Mouse (Mus musculus): Measurements from ENCODE around the gene R3hdm1. TPM values are rescaled to one million over a fixed set of nuclear protein-coding genes. Genes with fewer than 3 reads are reported as not detected.
A peak's percentile ranks its signal among the peaks of the same experiment; 100 is the strongest.
"Not testable (repeated sequence)": the region's sequence is repeated elsewhere in the genome, so short reads cannot be mapped to it uniquely, and the experiment has no call there.

Gene R3hdm1
- polyA plus RNA-seq, 1 experiment from 2014 or later, result 79.3 TPM

DNA sequence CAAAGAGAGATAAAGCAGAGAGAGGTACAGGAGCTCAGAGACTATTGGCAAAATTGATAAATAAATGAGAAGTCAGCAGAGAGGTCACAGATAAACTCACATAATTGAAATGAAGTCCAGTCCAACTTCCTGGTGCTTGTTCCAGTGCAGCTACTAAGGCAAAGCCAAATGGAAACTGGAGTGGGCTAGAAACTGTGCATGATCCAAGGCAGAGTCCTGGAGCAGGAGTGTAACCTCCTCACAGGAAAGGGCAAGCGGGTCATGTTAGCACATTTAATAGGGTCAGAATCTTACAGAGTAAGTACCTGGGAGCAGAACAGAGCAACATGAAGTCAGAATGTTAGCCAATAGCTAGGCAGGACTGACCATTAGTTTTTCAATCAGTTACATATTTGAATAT, 24.5 kb upstream of the R3hdm1 start:
- ATAC-seq (ENCODE audit: low FRiP score, low read depth), result no peak
- WGBS, result 94% methylated on average over 1 of the region's 1 CpGs
- Histone ChIP-seq H3K4me1 (no peaks in the 10 kb centered on the region), H3K27ac (no peak overlapping the region), H3K9me3 (no peaks in the 10 kb centered on the region), H3K27me3 (replicated peaks) (no peaks in the 10 kb centered on the region), H3K4me2 (replicated peaks) (no peak overlapping the region), H3K9ac (no peak overlapping the region), H3K4me3 (no peak overlapping the region), H3K36me3 (no peaks in the 10 kb centered on the region)

- no peak overlapping the region for H3K27ac ChIP-seq
- H3K4me2 ChIP-seq (replicated peaks), result no peak overlapping the region
- no peaks in the 10 kb centered on the region for H3K4me1 ChIP-seq
- H3K9ac ChIP-seq, result no peak overlapping the region
- WGBS, result 85% methylated on average over 5 of the region's 5 CpGs
- ATAC-seq (ENCODE audit: low FRiP score, low read depth), result no peak
- H3K4me3 ChIP-seq, result no peak overlapping the region
- no peaks in the 10 kb centered on the region for H3K36me3 ChIP-seq
- no peaks in the 10 kb centered on the region for H3K27me3 ChIP-seq (replicated peaks)
- H3K9me3 ChIP-seq, result no peaks in the 10 kb centered on the region
Observed at GRCm38 (mm10) chr1:128080936-128081696, 22.0 kb upstream of the R3hdm1 start.

DNA sequence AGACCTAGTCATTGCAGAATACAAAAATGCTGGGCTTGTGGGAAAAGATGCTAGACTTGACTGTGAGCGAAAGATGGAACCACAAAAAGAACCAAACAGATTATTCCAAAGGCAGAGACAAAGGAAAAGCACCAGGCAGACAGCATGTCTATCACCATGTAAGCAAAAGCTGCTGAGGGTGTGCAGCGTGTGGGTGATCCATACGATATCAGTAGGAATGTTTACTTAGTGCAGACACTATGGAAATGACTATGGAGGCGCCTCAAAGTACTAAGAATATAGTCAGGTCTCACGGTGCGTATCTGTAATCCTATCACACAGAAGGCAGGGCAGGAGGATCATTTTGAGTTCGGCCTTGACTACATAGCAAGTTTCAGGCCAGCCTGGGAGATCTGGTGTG, 21.2 kb upstream of the R3hdm1 start:
- no peak overlapping the region for H3K4me3 ChIP-seq
- ATAC-seq (ENCODE audit: low FRiP score, low read depth), result no peak
- WGBS, result 94% methylated on average over 7 of the region's 7 CpGs
- H3K4me1 ChIP-seq, result no peaks in the 10 kb centered on the region
- no peaks in the 10 kb centered on the region for H3K9me3 ChIP-seq
- no peaks in the 10 kb centered on the region for H3K27me3 ChIP-seq (replicated peaks)
- H3K9ac ChIP-seq, result no peak overlapping the region
- no peak overlapping the region for H3K27ac ChIP-seq
- no peak overlapping the region for H3K4me2 ChIP-seq (replicated peaks)
- no peaks in the 10 kb centered on the region for H3K36me3 ChIP-seq

DNA sequence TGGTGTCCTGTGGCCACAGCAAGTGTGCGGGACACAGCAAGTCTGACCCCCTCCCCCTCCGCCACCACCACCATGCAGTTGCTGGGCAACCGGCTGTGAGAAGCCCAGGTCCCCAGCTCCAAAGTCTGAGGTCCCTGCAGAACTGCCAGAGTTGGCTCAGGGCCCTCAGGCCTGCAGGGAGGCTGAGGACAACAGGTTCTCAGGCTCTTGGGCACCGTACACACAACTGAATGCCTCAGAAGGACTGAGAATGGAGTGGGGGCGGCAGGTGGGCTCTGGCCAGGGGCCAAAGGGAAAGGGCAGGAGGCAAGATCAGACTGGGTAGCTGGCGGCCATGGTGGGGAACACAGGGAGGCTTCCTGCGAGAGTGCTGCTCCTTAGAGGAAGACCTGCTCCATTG, 20.3 kb upstream of the R3hdm1 start:
- WGBS, result 83% methylated on average over 7 of the region's 7 CpGs
- Histone ChIP-seq H3K9ac (no peak overlapping the region), H3K9me3 (no peaks in the 10 kb centered on the region), H3K27me3 (replicated peaks) (no peaks in the 10 kb centered on the region), H3K27ac (no peak overlapping the region), H3K4me3 (no peak overlapping the region), H3K36me3 (no peaks in the 10 kb centered on the region), H3K4me2 (replicated peaks) (no peak overlapping the region), H3K4me1 (no peaks in the 10 kb centered on the region)
- no peak for ATAC-seq (ENCODE audit: low FRiP score, low read depth)

GRCm38 (mm10) chr1:128094686-128095085, 8.4 kb upstream of the R3hdm1 start:
- H3K27ac ChIP-seq, result no peak overlapping the region
- no peak overlapping the region for H3K4me3 ChIP-seq
- no peak overlapping the region for H3K9ac ChIP-seq
- no peaks in the 10 kb centered on the region for H3K9me3 ChIP-seq
- H3K36me3 ChIP-seq, result peaks cover 9% of the 10 kb centered on the region
- 79% methylated on average over 2 of the region's 2 CpGs for WGBS
- H3K4me1 ChIP-seq, result no peaks in the 10 kb centered on the region
- H3K4me2 ChIP-seq (replicated peaks), result no peak overlapping the region
- no peaks in the 10 kb centered on the region for H3K27me3 ChIP-seq (replicated peaks)
- no peak for ATAC-seq (ENCODE audit: low FRiP score, low read depth)

GRCm38 (mm10) chr1:128098309-128098708, 4.8 kb upstream of the R3hdm1 start:
- Histone ChIP-seq H3K36me3 (no peaks in the 10 kb centered on the region), H3K9ac (no peak overlapping the region), H3K4me3 (no peak overlapping the region), H3K9me3 (no peaks in the 10 kb centered on the region), H3K27me3 (replicated peaks) (no peaks in the 10 kb centered on the region), H3K4me2 (replicated peaks) (no peak overlapping the region), H3K4me1 (no peaks in the 10 kb centered on the region), H3K27ac (no peak overlapping the region)
- 97% methylated on average over 1 of the region's 1 CpGs for WGBS
- ATAC-seq (ENCODE audit: low FRiP score, low read depth), result no peak

GRCm38 (mm10) chr1:128102251-128102640, 855 bp upstream of the R3hdm1 start:
- Histone ChIP-seq H3K36me3 (no peaks in the 10 kb centered on the region), H3K27me3 (replicated peaks) (no peaks in the 10 kb centered on the region), H3K4me2 (replicated peaks) (peak overlapping the region; percentile 65), H3K4me1 (peaks cover 6% of the 10 kb centered on the region), H3K4me3 (peak overlapping the region; percentile 49), H3K9ac (peak overlapping the region; percentile 21), H3K9me3 (no peaks in the 10 kb centered on the region), H3K27ac (no peak overlapping the region)
- peak; percentile 14 for ATAC-seq (ENCODE audit: low FRiP score, low read depth)
- WGBS, result under 1% methylated on average over 15 of the region's 15 CpGs

GRCm38 (mm10) chr1:128103520-128104088, 503 bp downstream of the R3hdm1 start:
- Histone ChIP-seq H3K36me3 (no peaks in the 10 kb centered on the region), H3K27ac (peak overlapping the region; percentile 89)
- under 1% methylated on average over 42 of the region's 47 CpGs for WGBS

GRCm38 (mm10) chr1:128120913-128121627, 18.0 kb downstream of the R3hdm1 start:
- Histone ChIP-seq H3K27me3 (replicated peaks) (no peaks in the 10 kb centered on the region), H3K36me3 (no peaks in the 10 kb centered on the region), H3K27ac (no peak overlapping the region), H3K4me3 (no peak overlapping the region), H3K9me3 (peaks cover 4% of the 10 kb centered on the region; the same call in 1 of the 2 replicates), H3K4me2 (replicated peaks) (no peak overlapping the region), H3K4me1 (no peaks in the 10 kb centered on the region), H3K9ac (no peak overlapping the region)
- ATAC-seq (ENCODE audit: low FRiP score, low read depth), result no peak
- 94% methylated on average over 4 of the region's 4 CpGs for WGBS

More at GRCm38 (mm10) chr1:128103520-128104088, 503 bp downstream of the R3hdm1 start:
- H3K4me2 ChIP-seq (replicated peaks), result peak overlapping the region; percentile 76
- H3K9ac ChIP-seq, result peak overlapping the region; percentile 89
- H3K4me1 ChIP-seq, result peaks cover 6% of the 10 kb centered on the region
- H3K4me3 ChIP-seq, result peak overlapping the region; percentile 90
- no peaks in the 10 kb centered on the region for H3K9me3 ChIP-seq
- H3K27me3 ChIP-seq (replicated peaks), result no peaks in the 10 kb centered on the region
- ATAC-seq (ENCODE audit: low FRiP score, low read depth), result peak; percentile 67

GRCm38 (mm10) chr1:128136222-128136621, 33.1 kb downstream of the R3hdm1 start:
- H3K9me3 ChIP-seq; H3K4me1 ChIP-seq; H3K27me3 ChIP-seq (replicated peaks); H3K4me3 ChIP-seq; H3K27ac ChIP-seq; H3K4me2 ChIP-seq (replicated peaks); ATAC-seq (ENCODE audit: low FRiP score, low read depth); H3K36me3 ChIP-seq; H3K9ac ChIP-seq: not testable (repeated sequence)

- no peaks in the 10 kb centered on the region for H3K4me1 ChIP-seq
- H3K4me2 ChIP-seq (replicated peaks), result no peak overlapping the region
- H3K27ac ChIP-seq, result no peak overlapping the region
- no peak for ATAC-seq (ENCODE audit: low FRiP score, low read depth)
- H3K9ac ChIP-seq, result no peak overlapping the region
- no peaks in the 10 kb centered on the region for H3K27me3 ChIP-seq (replicated peaks)
- H3K4me3 ChIP-seq, result no peak overlapping the region
- H3K36me3 ChIP-seq, result no peaks in the 10 kb centered on the region
- H3K9me3 ChIP-seq, result no peaks in the 10 kb centered on the region
Observed at GRCm38 (mm10) chr1:128141039-128141438, 37.9 kb downstream of the R3hdm1 start.

GRCm38 (mm10) chr1:128141737-128142136, 38.6 kb downstream of the R3hdm1 start:
- H3K36me3 ChIP-seq, result no peaks in the 10 kb centered on the region
- H3K4me3 ChIP-seq, result no peak overlapping the region
- no peak overlapping the region for H3K9ac ChIP-seq
- no peak for ATAC-seq (ENCODE audit: low FRiP score, low read depth)
- no peaks in the 10 kb centered on the region for H3K4me1 ChIP-seq
- H3K4me2 ChIP-seq (replicated peaks), result no peak overlapping the region
- H3K27me3 ChIP-seq (replicated peaks), result no peaks in the 10 kb centered on the region
- H3K27ac ChIP-seq, result no peak overlapping the region
- no peaks in the 10 kb centered on the region for H3K9me3 ChIP-seq

Data from neural tube, embryonic 12.5 days (tissue).